Mouse (Mus musculus): ENCODE data around the gene Slc22a22.

GRCm38 (mm10) chr15:57457374-57457773, 20.1 kb downstream of the Slc22a22 start:
- no peak for TF ChIP-seq CTCF (IDR thresholded peaks at IDR 0.05; ENCODE audit: extremely low read depth, insufficient read depth, insufficient read length, insufficient replicate concordance)
- no peak for TF ChIP-seq POLR2A (IDR thresholded peaks at IDR 0.05; ENCODE audit: low read depth, low read length)
